Mouse (Mus musculus) erythroblast, embryonic 14.5 days (primary cell): ENCODE measurements around the gene Pcp4l1.

Experiments
- GATA1 ChIP-seq: IDR thresholded peaks from 2 replicates; pipeline ENCODE4 v1.6.1; 2012; ENCODE audit warnings: low read length, inconsistent platforms, mixed read lengths
- TAL1 ChIP-seq: IDR thresholded peaks from 3 replicates; pipeline ENCODE4 v1.6.1; 2012; ENCODE audit warnings: low read length, inconsistent platforms, mixed read lengths

- TF ChIP-seq GATA1 (no peak), TAL1 (no peak)
Observed at GRCm38 (mm10) chr1:171189046-171189445, 7.0 kb downstream of the Pcp4l1 start.
